Mouse (Mus musculus) heart, embryonic 10.5 days (tissue): ENCODE measurements around the gene Ankrd13d. TPM values are rescaled to one million over a fixed set of nuclear protein-coding genes. Genes with fewer than 3 reads are reported as not detected.

Experiments
- DNase-seq: peaks from one replicate; pipeline ENCODE4 v3.0.0-alpha.2; 2017; ENCODE audit warnings: low spot score
- H3K27ac ChIP-seq: fragments of 300-500 bp; sonication (generic); 2 replicates; pipeline ENCODE4 v1.5.1; 2016; ENCODE audit warnings: mild to moderate bottlenecking
- H3K27me3 ChIP-seq: fragments of 300-500 bp; sonication (generic); 2 replicates; pipeline ENCODE4 v1.6.1; 2016; ENCODE audit warnings: mild to moderate bottlenecking; ENCODE audit not compliant: poor library complexity, insufficient read depth, severe bottlenecking
- H3K36me3 ChIP-seq: fragments of 300-500 bp; sonication (generic); 2 replicates; pipeline ENCODE4 v1.6.1; 2016; ENCODE audit warnings: mild to moderate bottlenecking, moderate library complexity
- H3K4me1 ChIP-seq: fragments of 300-500 bp; sonication (generic); 2 replicates; pipeline ENCODE4 v1.6.1; 2016; ENCODE audit warnings: mild to moderate bottlenecking
- H3K4me3 ChIP-seq: fragments of 300-500 bp; sonication (generic); 2 replicates; pipeline ENCODE4 v1.5.1; 2016; ENCODE audit warnings: mild to moderate bottlenecking, moderate library complexity
- H3K9me3 ChIP-seq: fragments of 300-500 bp; sonication (generic); 2 replicates; pipeline ENCODE4 v1.6.1; 2016; ENCODE audit warnings: mild to moderate bottlenecking, moderate library complexity
- WGBS: fragments of 180-500 bp; shearing (Covaris S2); methylation state at CpG from one replicate; pipeline ENCODE4 v1.1.7; 2016; 5-methylcytosine and 5-hydroxymethylcytosine counted together
- polyA plus RNA-seq: library from polyadenylated mRNA; unstranded; fragments of >200 nt; fragmentation: Nextera tagmentation; extraction: Ambion mirVana; gene quantifications from 2 replicates; pipeline ENCODE4 v1.2.1, GENCODE M21; 2016

The Ankrd13d gene
- polyA plus RNA-seq, 1 experiment from 2014 or later = 3.6 TPM

DNA sequence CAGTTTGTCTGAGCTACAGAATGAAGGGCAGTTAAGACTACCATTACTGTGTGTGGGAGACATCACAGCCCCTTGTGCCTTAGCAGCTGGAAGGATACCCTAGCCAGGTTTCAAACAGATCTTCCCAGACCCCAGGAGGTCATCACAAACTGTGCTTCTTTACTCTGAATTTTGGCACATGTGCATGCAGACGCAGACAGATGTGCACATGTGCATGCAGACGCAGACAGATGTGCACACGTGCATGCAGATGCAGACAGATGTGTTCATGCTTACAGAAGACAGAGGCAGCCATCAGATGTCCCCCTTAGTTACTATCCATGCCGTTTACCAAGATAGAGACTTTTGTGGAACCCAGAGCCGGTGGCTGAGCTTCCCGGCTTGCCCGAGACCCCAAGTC, 16.2 kb upstream of the Ankrd13d start:
- WGBS = 90% methylated on average over 7 of the region's 7 CpGs
- DNase-seq = no peak
- Histone ChIP-seq H3K4me1 (peaks cover 67% of the 10 kb centered on the region), H3K27ac (no peak overlapping the region), H3K4me3 (no peak overlapping the region), H3K9me3 (no peaks in the 10 kb centered on the region), H3K36me3 (peaks cover 22% of the 10 kb centered on the region; the same call in 1 of the 2 replicates), H3K27me3 (no peaks in the 10 kb centered on the region)

DNA sequence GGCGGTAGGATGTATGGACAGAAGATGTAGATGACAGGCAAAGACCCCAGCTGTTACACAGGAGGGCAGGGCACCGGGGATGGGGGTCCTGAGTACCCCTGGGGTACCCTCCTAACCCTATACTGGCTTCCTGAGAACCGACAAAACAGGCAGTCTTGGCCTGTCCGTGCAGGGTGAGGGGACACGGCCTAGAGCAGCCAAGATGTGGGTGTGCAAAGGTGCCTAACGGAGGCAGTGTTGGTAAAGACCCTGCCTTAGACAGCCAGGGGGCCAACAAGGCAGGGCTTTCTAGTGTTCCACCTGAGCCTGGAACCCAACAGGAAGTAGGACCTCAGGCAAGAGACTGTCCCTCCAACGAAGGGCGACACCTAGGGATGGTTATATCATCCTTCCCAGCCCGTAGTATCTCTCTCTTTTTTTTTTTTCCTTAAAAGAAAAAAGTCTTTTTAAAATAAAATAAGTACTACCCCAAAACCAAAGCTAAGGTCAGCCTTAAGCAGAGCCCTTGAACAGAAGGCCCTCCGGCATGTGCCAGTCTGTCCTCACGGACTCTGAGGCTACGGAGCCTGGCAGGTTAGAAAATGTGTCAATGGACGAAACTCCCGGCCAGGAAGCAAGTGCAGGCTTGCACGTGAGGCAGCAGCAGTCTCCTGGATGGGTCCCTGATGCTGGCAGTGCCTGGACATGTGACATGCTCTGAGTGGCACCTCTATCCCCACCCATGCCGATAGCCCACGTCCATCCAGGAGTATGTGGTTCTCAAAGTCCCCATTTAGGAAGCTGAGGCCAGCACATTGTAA, 15.6 kb upstream of the Ankrd13d start:
- Histone ChIP-seq H3K9me3 (no peaks in the 10 kb centered on the region), H3K4me3 (no peak overlapping the region), H3K27ac (no peak overlapping the region), H3K4me1 (peaks cover 64% of the 10 kb centered on the region), H3K36me3 (peaks cover 26% of the 10 kb centered on the region; the same call in 1 of the 2 replicates), H3K27me3 (no peaks in the 10 kb centered on the region)
- DNase-seq = no peak
- WGBS = 86% methylated on average over 17 of the region's 17 CpGs

DNA sequence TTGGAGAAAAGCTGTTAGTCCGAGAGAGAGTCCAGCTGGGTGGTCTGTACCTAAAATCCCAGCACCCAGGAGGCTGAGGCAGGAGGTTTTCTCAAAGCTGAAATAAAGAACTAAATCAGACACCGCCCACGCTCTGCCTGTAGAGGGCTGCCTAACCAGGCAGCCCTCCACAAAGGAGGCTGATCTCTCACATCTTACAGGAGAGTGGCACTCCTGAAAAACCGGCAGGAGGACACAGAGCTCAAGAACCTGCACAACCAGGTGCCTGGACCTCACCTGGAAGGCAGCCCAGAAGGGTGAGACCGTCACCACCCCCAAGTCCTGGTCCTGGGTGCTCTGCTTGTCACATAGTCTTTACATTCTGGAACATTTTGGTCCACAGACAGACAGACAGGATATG, 14.9 kb upstream of the Ankrd13d start:
- DNase-seq = no peak
- peaks cover 31% of the 10 kb centered on the region for H3K36me3 ChIP-seq
- peaks cover 57% of the 10 kb centered on the region for H3K4me1 ChIP-seq
- H3K27me3 ChIP-seq = no peaks in the 10 kb centered on the region
- H3K4me3 ChIP-seq = no peak overlapping the region
- 88% methylated on average over 5 of the region's 5 CpGs for WGBS
- no peak overlapping the region for H3K27ac ChIP-seq
- H3K9me3 ChIP-seq = no peaks in the 10 kb centered on the region

DNA sequence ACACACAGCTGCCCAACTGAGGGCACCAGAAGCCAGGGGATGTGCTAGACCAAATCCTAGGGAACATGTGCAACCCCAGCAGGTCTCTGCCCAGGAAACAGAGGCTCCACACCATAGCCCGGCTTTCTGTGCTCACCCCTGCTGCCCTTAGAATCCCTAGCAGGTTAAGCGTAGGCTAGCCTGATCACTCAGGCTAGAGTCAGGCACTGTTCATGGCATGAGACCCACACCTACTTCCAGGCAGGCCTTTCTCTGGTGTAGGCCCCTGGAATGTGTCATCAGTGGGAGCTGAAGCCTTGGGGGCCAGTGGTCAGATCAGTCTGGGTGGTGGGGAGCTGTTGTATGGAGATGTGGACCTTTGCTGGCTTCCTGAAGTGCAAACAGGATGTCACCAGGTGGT, 13.7 kb upstream of the Ankrd13d start:
- H3K9me3 ChIP-seq = no peaks in the 10 kb centered on the region
- no peak for DNase-seq
- 89% methylated on average over 2 of the region's 2 CpGs for WGBS
- peaks cover 45% of the 10 kb centered on the region for H3K4me1 ChIP-seq
- H3K27me3 ChIP-seq = no peaks in the 10 kb centered on the region
- peak overlapping the region; percentile 18 for H3K27ac ChIP-seq
- H3K4me3 ChIP-seq = no peak overlapping the region
- peaks cover 43% of the 10 kb centered on the region for H3K36me3 ChIP-seq

DNA sequence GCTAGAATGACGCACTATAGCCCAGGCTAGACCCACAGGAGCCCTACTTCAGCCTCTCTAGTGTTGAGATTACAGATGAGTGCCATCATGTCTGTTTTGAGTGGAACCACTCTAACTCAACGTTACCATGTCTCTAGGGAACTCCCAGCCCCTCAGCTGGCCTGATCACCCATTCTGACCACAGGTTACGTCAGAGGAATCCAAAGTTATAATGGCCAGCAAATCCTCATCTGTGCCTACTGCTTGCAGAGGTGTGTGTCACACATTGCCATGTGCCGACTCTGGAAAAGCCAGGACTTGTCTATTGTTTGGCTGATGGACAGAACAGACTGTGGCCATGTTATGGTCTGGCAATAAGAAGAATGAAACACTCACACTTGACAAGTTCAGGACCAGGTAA, 12.5 kb upstream of the Ankrd13d start:
- WGBS = 84% methylated on average over 4 of the region's 4 CpGs
- peaks cover 33% of the 10 kb centered on the region for H3K4me1 ChIP-seq
- no peaks in the 10 kb centered on the region for H3K27me3 ChIP-seq
- DNase-seq = no peak
- peaks cover 55% of the 10 kb centered on the region for H3K36me3 ChIP-seq
- no peak overlapping the region for H3K4me3 ChIP-seq
- H3K27ac ChIP-seq = no peak overlapping the region
- H3K9me3 ChIP-seq = no peaks in the 10 kb centered on the region

DNA sequence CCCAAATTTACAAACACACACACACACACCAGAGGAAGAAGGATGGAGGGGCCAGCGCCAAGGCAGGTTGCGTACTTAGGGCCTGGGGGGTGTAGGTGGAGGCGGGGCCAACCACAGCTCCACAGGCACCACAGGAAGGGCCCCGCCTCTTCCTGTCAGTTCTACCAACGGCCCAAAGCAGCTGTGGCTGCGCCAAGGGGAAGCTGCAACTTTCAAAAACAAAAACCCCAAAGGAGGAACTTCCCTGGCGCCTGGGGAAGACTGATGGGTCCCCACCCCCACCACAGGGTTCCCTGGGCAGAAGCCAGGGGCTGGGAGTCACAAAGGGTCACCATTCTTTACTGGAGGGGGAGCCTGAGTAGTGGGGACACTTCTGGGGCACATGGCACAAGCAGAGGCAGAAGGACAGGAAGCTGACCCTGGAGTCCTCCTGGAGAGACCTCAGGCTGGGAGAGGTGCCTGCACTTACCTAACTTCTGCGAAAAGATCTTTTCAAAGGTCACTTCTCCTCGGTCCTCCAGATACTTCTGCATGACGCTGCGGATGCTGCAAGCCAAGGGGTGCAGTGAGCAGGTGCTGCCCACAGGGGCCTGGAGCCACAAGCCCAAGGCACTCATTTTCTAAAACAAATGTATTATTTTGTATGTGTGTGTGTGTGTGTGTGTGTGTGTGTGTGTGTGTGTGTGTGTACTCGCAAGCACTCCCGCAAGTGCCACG, 11.6 kb upstream of the Ankrd13d start:
- 66% methylated on average over 14 of the region's 14 CpGs for WGBS
- DNase-seq = no peak
- H3K4me1 ChIP-seq = peaks cover 24% of the 10 kb centered on the region
- peak overlapping the region; percentile 65; the same call in 1 of the 2 replicates for H3K27ac ChIP-seq
- H3K27me3 ChIP-seq = no peaks in the 10 kb centered on the region
- H3K9me3 ChIP-seq = no peaks in the 10 kb centered on the region
- H3K4me3 ChIP-seq = no peak overlapping the region
- peaks cover 64% of the 10 kb centered on the region for H3K36me3 ChIP-seq

DNA sequence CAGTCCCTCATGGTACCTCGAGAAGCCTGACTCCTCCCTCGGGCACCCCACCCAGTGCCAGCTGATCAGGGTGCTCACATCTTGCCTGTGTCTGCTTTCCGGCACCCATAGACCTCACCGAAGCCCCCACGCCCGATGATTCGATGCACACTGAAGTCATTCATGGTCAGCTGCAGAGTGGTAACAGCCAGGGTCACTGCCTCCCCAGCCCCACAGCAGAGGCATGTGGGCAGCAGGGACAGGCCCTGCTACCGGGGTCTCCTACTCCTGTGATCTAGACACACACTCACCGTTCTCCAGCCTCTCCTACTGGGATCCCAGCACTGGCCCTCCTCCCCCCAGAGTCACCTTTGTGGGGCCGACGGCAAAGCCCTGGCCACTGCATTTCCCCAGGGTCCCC, 8.2 kb upstream of the Ankrd13d start:
- Histone ChIP-seq H3K4me1 (peaks cover 11% of the 10 kb centered on the region), H3K9me3 (no peaks in the 10 kb centered on the region), H3K27me3 (no peaks in the 10 kb centered on the region), H3K27ac (no peak overlapping the region), H3K4me3 (no peak overlapping the region), H3K36me3 (peaks cover 88% of the 10 kb centered on the region)
- WGBS = 86% methylated on average over 11 of the region's 11 CpGs
- DNase-seq = no peak

DNA sequence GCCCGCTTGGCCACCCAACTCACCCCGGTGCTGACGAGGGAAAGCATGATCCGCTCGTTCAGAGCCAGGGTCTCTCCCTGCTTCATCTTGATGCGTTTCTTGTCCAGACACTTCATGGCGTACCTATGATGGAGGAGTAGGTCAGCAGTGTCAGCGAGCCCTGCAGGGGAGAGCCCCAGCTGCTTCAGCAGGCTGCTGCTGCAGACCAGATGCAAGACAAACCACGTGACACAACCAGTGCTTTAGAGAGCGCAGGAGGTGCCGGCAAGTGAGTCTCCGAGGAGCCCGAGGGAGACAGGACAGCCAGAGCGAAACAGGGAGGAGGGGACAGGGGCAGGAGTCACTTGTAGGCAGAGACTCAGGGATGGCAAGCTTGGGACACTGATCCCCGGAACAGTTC, 7.8 kb upstream of the Ankrd13d start:
- Histone ChIP-seq H3K27ac (no peak overlapping the region), H3K36me3 (peaks cover 92% of the 10 kb centered on the region), H3K27me3 (no peaks in the 10 kb centered on the region), H3K4me3 (no peak overlapping the region), H3K4me1 (peaks cover 11% of the 10 kb centered on the region), H3K9me3 (no peaks in the 10 kb centered on the region)
- WGBS = 77% methylated on average over 15 of the region's 15 CpGs
- DNase-seq = no peak

DNA sequence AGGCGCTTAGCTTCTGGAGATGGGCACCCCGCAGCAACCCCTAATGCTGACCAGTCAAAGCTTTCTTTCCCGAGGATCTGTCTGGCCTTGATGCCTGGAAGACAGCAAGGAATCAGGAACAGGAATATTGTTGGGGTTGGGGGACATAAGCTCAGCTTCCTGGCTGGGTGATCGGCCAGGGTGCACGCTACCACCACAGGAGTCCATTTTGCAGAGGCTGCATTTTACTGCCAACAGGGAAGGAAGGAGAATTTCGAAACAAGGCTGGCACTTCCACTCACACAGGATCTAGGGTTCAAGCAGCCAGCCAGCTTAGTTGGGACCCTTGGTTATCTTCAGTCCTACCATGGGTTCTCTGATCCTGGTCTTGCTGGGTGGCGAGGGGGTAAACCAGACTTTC, 716 bp upstream of the Ankrd13d start:
- H3K27ac ChIP-seq = no peak overlapping the region
- WGBS = 51% methylated on average over 7 of the region's 7 CpGs
- H3K36me3 ChIP-seq = peaks cover 36% of the 10 kb centered on the region
- no peaks in the 10 kb centered on the region for H3K9me3 ChIP-seq
- H3K4me3 ChIP-seq = peak overlapping the region; percentile 74
- DNase-seq = no peak
- peaks cover 19% of the 10 kb centered on the region for H3K4me1 ChIP-seq
- H3K27me3 ChIP-seq = peaks cover 19% of the 10 kb centered on the region

DNA sequence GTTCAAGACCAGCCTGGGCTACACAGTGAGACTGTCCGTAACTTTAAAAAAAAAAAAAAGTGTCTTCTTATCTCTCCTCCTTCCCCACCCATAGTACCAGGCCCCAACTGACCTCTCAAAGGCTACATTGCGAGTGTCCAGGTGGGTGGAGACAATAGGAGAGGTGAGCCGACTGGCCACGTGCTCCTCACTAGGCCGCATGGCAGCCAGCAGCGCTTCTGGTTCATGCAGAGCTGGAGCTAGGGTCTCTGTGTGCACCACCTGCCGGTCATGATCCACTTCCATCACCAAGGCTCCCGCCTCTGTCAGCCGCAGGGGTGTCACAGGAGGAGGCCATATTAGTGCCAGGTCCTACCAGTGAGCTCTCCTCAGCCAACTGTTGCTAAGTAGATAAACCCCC, 2.5 kb downstream of the Ankrd13d start:
- no peak for DNase-seq
- 92% methylated on average over 9 of the region's 9 CpGs for WGBS
- no peak overlapping the region for H3K4me3 ChIP-seq
- no peaks in the 10 kb centered on the region for H3K9me3 ChIP-seq
- peaks cover 4% of the 10 kb centered on the region for H3K36me3 ChIP-seq
- H3K27me3 ChIP-seq = peaks cover 19% of the 10 kb centered on the region
- peaks cover 19% of the 10 kb centered on the region for H3K4me1 ChIP-seq
- H3K27ac ChIP-seq = no peak overlapping the region

DNA sequence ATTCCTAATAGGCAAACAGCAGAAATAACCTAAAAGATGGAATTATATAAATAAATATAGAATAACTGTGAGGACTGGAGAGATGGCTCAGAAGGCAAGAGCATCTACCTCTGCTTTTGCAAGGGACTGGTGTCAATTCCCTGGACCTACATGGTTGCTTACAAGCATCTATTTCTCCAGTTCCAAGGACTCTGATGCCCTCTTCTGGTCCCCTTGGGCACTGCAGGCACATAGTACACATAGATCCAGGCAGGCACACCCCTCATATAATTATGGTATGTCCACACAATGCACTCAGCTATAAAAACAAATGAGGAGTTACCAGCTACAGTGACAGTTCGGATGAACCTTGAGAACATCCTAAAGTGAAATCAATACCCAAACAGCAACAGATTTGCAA, 3.5 kb downstream of the Ankrd13d start:
- Histone ChIP-seq H3K4me3 (no peak overlapping the region), H3K27me3 (peaks cover 19% of the 10 kb centered on the region), H3K36me3 (no peaks in the 10 kb centered on the region), H3K4me1 (peaks cover 19% of the 10 kb centered on the region), H3K9me3 (no peaks in the 10 kb centered on the region), H3K27ac (no peak overlapping the region)
- DNase-seq = no peak
- 89% methylated on average over 1 of the region's 1 CpGs for WGBS

DNA sequence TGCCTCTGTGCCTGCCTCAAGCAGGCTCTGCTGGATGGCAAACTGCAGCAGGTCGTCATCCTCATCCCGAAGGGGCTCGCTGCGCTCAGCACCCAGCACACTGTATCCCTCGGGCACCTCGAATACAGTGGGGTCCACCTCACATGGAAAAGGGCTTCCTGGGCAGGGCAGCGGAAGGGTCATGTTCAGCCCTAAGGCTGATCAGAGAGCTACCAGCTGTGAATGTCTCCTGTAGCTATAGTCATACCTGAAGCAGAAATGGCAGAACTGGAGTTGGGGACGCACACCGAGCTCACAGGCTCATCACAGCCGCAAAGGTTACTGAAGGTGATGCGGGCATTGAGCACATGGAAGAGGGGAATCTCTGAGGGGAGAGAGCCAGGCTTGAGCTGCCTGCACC, 12.0 kb downstream of the Ankrd13d start:
- DNase-seq = no peak
- peaks cover 9% of the 10 kb centered on the region for H3K4me1 ChIP-seq
- H3K27me3 ChIP-seq = peaks cover 57% of the 10 kb centered on the region
- 89% methylated on average over 11 of the region's 11 CpGs for WGBS
- no peaks in the 10 kb centered on the region for H3K9me3 ChIP-seq
- no peak overlapping the region for H3K4me3 ChIP-seq
- H3K36me3 ChIP-seq = 0 out of 2 replicates have a peak, but pooled peaks cover 4% of the 10 kb centered on the region
- no peak overlapping the region for H3K27ac ChIP-seq

DNA sequence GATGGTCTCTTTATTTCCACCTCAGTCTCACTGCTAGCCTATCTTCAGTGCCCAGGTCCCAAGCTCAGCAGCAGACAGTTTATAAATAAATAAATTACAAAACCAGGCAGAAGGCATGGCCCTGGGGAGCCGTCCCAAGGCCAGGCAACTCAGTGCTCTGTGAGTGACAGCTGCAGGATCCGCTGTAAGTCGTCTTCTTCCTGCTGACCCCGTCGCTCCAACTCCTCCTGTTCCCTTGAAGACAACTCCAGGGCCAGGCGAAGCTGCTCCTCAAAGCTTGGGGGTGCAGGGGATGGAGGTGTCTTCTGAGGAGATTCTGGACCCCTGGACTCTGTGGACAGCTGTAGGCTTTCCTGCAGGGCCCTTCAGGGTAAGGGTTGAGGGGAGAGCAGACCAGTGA, 12.8 kb downstream of the Ankrd13d start:
- H3K4me1 ChIP-seq = peaks cover 9% of the 10 kb centered on the region
- DNase-seq = no peak
- H3K27me3 ChIP-seq = peaks cover 61% of the 10 kb centered on the region

More for the DNA sequence above, 12.8 kb downstream of the Ankrd13d start:
- Histone ChIP-seq H3K9me3 (no peaks in the 10 kb centered on the region), H3K36me3 (0 out of 2 replicates have a peak, but pooled peaks cover 4% of the 10 kb centered on the region), H3K4me3 (no peak overlapping the region), H3K27ac (no peak overlapping the region)
- 53% methylated on average over 6 of the region's 6 CpGs for WGBS
